Mouse (Mus musculus) adrenal gland, postnatal 10 days (tissue): Measurements from ENCODE around the gene Rbm15b. TPM values are rescaled to one million over a fixed set of nuclear protein-coding genes. Genes with fewer than 3 reads are reported as not detected.

Source experiments
- DNase-seq: peaks from one replicate; pipeline ENCODE4 v3.0.0; 2021; ENCODE audit warnings: mixed read lengths
- total RNA-seq, 2 experiments: library from RNA; stranded (reverse); gene quantifications; 2 replicates each; pipeline ENCODE4 v1.2.3; 2021

Gene Rbm15b
- total RNA-seq, 2 experiments from 2014 or later: 25.6 to 26.2 TPM

GRCm38 (mm10) chr9:106884996-106885900, 2.0 kb downstream of the Rbm15b start:
- DNase-seq: no peak

- DNase-seq: peak; percentile 20
These were observed 2.9 kb downstream of the Rbm15b start for GRCm38 (mm10) chr9:106884306-106884705.

DNA sequence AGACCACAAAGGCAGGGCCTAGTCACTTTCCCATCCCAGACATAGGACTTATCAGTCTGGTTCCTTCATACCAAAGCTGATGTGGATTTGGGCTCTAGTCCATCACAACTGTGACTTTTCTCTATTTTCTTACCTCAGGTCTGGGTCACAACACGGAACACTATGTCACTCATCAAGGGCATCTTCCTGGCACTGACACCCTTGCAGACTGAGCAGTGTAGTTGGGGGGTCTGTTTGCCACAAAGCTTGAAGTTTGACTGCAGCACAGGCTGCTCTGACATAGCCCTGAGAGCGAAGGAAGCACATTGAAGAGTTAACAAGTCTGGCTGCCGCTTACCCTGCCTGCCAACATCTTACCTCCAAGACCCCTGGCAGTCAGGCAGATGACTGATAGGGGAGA, 4.1 kb downstream of the Rbm15b start:
- no peak for DNase-seq

GRCm38 (mm10) chr9:106882176-106882575, 5.1 kb downstream of the Rbm15b start:
- DNase-seq: no peak

- no peak for DNase-seq
These were observed 6.0 kb downstream of the Rbm15b start for GRCm38 (mm10) chr9:106881071-106881755.

DNA sequence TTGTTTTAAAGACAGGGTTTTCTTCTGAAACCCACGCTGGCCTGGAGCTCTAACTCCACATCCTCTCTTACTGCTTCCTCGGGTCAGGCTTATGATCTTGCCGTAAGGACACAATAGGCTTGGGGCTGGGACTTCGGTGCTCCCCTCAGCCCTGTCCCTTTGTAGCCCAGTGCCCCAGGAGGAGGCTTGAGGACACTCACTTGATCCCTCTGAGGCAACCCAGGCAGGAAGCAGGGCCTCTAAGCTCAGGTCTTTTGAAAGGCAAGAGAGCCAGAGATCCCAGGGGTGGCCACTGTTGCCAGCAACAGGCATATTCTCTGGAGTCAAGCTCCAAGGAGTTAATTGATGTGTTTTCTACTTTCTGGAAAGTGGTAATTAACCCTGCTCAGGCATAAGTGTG, 7.8 kb downstream of the Rbm15b start:
- no peak for DNase-seq

DNA sequence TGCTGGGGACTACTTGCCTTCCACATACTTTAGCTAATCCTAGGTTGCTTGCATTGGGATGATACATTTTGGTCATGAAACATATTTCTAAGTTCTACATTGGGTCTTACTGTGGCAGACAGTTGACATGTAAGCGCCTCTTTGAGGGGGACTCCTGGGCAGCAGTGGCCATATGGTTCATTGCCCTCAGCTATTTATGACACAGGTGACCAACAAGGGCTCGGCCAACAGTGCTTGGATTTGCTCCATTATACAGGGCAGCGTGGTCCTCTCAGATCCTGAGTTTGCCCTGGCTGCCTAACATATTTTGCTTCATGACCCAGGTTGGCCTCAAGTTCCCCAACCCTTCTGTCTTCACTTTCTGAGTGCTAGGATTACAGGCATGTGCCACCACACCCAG, 10.6 kb downstream of the Rbm15b start:
- no peak for DNase-seq

- no peak for DNase-seq
These were observed 13.0 kb downstream of the Rbm15b start for GRCm38 (mm10) chr9:106874216-106874615.

GRCm38 (mm10) chr9:106858036-106858435, 29.2 kb downstream of the Rbm15b start:
- no peak for DNase-seq

DNA sequence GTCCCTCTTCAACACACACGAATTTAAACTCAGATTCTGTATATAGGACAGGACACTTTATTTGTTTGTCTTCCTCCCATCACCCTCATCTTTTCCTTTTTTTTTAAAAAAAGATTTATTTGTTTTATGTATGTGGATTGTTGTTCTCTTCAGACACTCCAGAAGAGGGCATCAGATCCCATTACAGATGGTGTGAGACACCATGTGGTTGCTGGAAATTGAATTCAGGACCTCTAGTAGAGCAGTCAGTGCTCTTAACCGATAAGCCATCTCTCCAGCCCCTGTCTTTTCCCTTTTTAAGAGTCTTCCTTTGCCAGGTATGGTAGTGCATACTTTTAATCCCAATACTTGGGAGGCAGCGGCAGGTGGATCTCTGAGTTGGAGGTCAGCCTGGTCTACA, 30.6 kb downstream of the Rbm15b start:
- no peak for DNase-seq

DNA sequence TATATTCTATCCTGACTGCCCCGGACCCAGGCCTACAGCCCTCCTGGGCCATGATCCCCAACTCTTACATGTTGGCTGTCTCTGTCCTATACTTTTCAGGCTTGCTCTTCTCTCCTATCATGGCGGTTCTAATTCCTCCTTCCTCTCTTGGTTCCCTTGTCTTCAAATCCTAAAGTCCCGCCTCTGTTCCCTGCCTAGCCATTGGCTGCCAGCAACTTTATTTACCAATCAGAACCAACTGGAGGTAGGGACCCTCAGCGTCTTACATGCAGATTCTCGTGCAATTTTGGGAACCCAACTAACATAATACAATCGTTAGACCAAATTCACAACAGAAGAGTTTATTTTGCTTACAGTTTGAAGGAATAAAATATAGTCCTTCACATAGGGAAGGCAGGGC, 44.4 kb downstream of the Rbm15b start:
- DNase-seq: no peak

DNA sequence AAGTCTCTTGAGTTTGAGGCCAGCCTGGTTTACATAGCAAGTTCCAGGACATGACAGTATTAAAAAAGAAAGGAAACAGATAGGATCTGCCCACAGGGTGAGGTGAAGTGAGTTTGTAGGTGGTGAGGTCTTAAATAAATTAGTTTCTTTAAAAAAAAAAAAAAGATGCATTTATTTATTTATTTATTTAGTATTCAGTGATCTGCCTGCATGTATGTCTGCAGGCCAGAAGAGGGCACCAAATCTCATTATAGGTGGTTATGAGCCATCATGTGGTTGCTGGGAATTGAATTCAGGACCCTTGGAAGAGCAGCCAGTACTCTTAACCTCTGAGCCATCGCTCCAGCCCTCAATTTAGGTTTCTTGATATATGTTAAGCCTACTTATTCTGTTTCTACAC, 46.7 kb downstream of the Rbm15b start:
- no peak for DNase-seq

Other genes with a start within 250 kb of the Rbm15b start
- not detected for gene Grm2, start 231.3 kb downstream of the Rbm15b start, total RNA-seq
- 10 to 100 TPM; 76.4 to 79.0 TPM for gene Tex264, start 201.5 kb downstream of the Rbm15b start, total RNA-seq
- 10 to 100 TPM; 19.6 to 22.2 TPM for gene Rad54l2, start 98.2 kb downstream of the Rbm15b start, total RNA-seq
- gene Dcaf1, start 65.6 kb downstream of the Rbm15b start, total RNA-seq: 10 to 100 TPM; 23.9 to 29.2 TPM
- gene Manf, start 4.6 kb upstream of the Rbm15b start, total RNA-seq: 100 to 1,000 TPM; 178 to 231 TPM